Comparison of ENCODE assay signal across 16 mouse cellular contexts in the genomic region with DNA sequence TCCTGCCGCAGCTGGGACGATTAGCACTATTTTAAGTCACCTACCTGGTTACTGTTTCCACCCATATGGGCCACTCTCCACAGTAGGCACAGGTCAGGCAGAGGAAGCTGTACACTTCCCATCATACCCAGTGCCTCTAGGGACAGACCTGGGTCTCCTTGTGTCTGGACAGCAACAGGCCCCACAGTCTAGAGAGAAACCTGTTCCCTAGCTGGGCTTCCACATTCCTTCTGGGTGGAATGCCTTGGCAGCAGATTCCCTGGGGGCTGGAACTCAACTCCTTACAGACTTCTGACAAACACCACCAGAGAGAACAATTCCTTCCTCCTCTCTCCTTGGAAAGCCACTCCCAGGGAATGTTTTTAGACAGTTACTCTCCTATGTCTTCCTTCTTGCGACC.
DNase-seq lines count a peak whose midpoint lies in the region; ATAC-seq and TF ChIP-seq lines count a peak whose summit lies in the region.
"Had no signal": no experiment of that assay in that cellular context is flagged by ENCODE, and none has a peak within 500 bp of the region (broad histone marks: within the 10 kb centered on the region; RNA-seq: fewer than 3 reads in every experiment).

No protein-coding gene starts in this region.

- 74% methylated on average over 3 of the region's 3 CpGs for WGBS in intestine, embryonic 14.5 days
- 54% methylated on average over 3 of the region's 3 CpGs for WGBS in intestine, postnatal 0 days
- WGBS in limb, embryonic 14.5 days = 71% methylated on average over 3 of the region's 3 CpGs
- 83% methylated on average over 3 of the region's 3 CpGs for WGBS in hindbrain, embryonic 14.5 days

- H3K27me3 ChIP-seq in intestine, embryonic 14.5 days (replicated peaks; ENCODE audit: control insufficient read depth, insufficient read depth, low read length) = no peaks in the 10 kb centered on the region
- H3K27me3 ChIP-seq in intestine, postnatal 0 days (replicated peaks; ENCODE audit: control insufficient read depth, insufficient read depth, low read length) = no peaks in the 10 kb centered on the region
- H3K27me3 ChIP-seq in limb, embryonic 14.5 days (ENCODE audit: control insufficient read depth, insufficient read depth, low read length) = no peaks in the 10 kb centered on the region
- H3K27me3 ChIP-seq in hindbrain, embryonic 14.5 days (ENCODE audit: control insufficient read depth, insufficient read depth, low read length) = no peaks in the 10 kb centered on the region; the same call in 1 of the 2 replicates
- H3K27me3 ChIP-seq: hindbrain, embryonic 15.5 days; midbrain, embryonic 13.5 days had no signal

- H3K9ac ChIP-seq in intestine, embryonic 14.5 days (ENCODE audit: low read length) = no peak overlapping the region
- H3K9ac ChIP-seq in intestine, postnatal 0 days (ENCODE audit: low read depth, low read length) = no peak overlapping the region
- H3K9ac ChIP-seq in limb, embryonic 14.5 days (ENCODE audit: low read depth, low read length, severe bottlenecking) = no peak overlapping the region
- H3K9ac ChIP-seq in hindbrain, embryonic 14.5 days = no peak overlapping the region
- H3K9ac ChIP-seq: hindbrain, embryonic 15.5 days; midbrain, embryonic 13.5 days had no signal

- no peak for TF ChIP-seq POLR2A in limb, embryonic 14.5 days (IDR thresholded peaks at IDR 0.05; ENCODE audit: borderline replicate concordance, extremely low read depth, insufficient read depth, insufficient read length)

- no peak for ATAC-seq in intestine, embryonic 14.5 days (replicated peaks; ENCODE audit: low FRiP score, low TSS enrichment, low read depth)
- ATAC-seq in intestine, postnatal 0 days = no peak
- no peak for ATAC-seq in limb, embryonic 14.5 days (ENCODE audit: low FRiP score, low read depth)
- no peak for ATAC-seq in hindbrain, embryonic 14.5 days (ENCODE audit: low FRiP score)
- ATAC-seq: forebrain, embryonic 16.5 days; midbrain, embryonic 13.5 days had no signal

- no peaks in the 10 kb centered on the region for H3K9me3 ChIP-seq in intestine, embryonic 14.5 days (ENCODE audit: control insufficient read depth, low read length)
- no peaks in the 10 kb centered on the region for H3K9me3 ChIP-seq in intestine, postnatal 0 days (ENCODE audit: control insufficient read depth)
- no peaks in the 10 kb centered on the region for H3K9me3 ChIP-seq in limb, embryonic 14.5 days (ENCODE audit: control insufficient read depth, low read length)
- no peaks in the 10 kb centered on the region for H3K9me3 ChIP-seq in hindbrain, embryonic 14.5 days (ENCODE audit: control insufficient read depth, low read length)
- H3K9me3 ChIP-seq: hindbrain, embryonic 15.5 days; midbrain, embryonic 13.5 days had no signal

- H3K4me3 ChIP-seq in intestine, embryonic 14.5 days (ENCODE audit: low read depth, low read length) = no peak overlapping the region
- H3K4me3 ChIP-seq in intestine, postnatal 0 days (ENCODE audit: low read depth, low read length) = no peak overlapping the region
- H3K4me3 ChIP-seq in limb, embryonic 14.5 days (replicated peaks; ENCODE audit: low read length) = no peak overlapping the region
- no peak overlapping the region for H3K4me3 ChIP-seq in hindbrain, embryonic 14.5 days (replicated peaks; ENCODE audit: low read length)
- H3K4me3 ChIP-seq: hindbrain, embryonic 15.5 days; midbrain, embryonic 13.5 days had no signal

- DNase-seq in intestine, embryonic 14.5 days (ENCODE audit: low spot score) = no peak
- peak; percentile 53 for DNase-seq in ZHBTc4 (ENCODE audit: low read depth, low spot score)
- DNase-seq in limb, embryonic 14.5 days (ENCODE audit: low spot score) = peak; percentile 20
- DNase-seq in mesoderm, embryonic 11.5 days (ENCODE audit: low read depth, low spot score) = peak; percentile 40
- no peak for DNase-seq in cerebellum, adult 11 months
- DNase-seq in hindbrain, embryonic 14.5 days (ENCODE audit: low spot score) = no peak
- DNase-seq in left cerebral cortex, adult 8-10 months (ENCODE audit: low spot score in 2 of 2) = no peak
- DNase-seq: cerebellum, postnatal 14 days; gastrocnemius, postnatal 10 days; kidney, postnatal 10 days; layer of hippocampus, postnatal 36 days; thymus, adult 2 months had no signal

- H3K36me3 ChIP-seq in intestine, embryonic 14.5 days (ENCODE audit: control insufficient read depth, insufficient read depth, low read length) = no peaks in the 10 kb centered on the region
- H3K36me3 ChIP-seq in intestine, postnatal 0 days (ENCODE audit: control insufficient read depth, insufficient read depth) = no peaks in the 10 kb centered on the region
- H3K36me3 ChIP-seq in limb, embryonic 14.5 days (ENCODE audit: control insufficient read depth, insufficient read depth, low read length) = no peaks in the 10 kb centered on the region
- H3K36me3 ChIP-seq in hindbrain, embryonic 14.5 days (replicated peaks; ENCODE audit: control insufficient read depth, insufficient read depth) = no peaks in the 10 kb centered on the region
- H3K36me3 ChIP-seq: hindbrain, embryonic 15.5 days; midbrain, embryonic 13.5 days had no signal

- peaks cover 15% of the 10 kb centered on the region for H3K4me1 ChIP-seq in intestine, embryonic 14.5 days (replicated peaks; ENCODE audit: control insufficient read depth, insufficient read depth, low read length)
- no peaks in the 10 kb centered on the region for H3K4me1 ChIP-seq in intestine, postnatal 0 days (replicated peaks; ENCODE audit: control insufficient read depth, insufficient read depth, low read length)
- H3K4me1 ChIP-seq in limb, embryonic 14.5 days (ENCODE audit: control insufficient read depth, insufficient read depth, low read length) = no peaks in the 10 kb centered on the region
- H3K4me1 ChIP-seq in hindbrain, embryonic 14.5 days (replicated peaks; ENCODE audit: control insufficient read depth, insufficient read depth, low read length) = no peaks in the 10 kb centered on the region
- H3K4me1 ChIP-seq: hindbrain, embryonic 15.5 days; midbrain, embryonic 13.5 days had no signal

- TF ChIP-seq CTCF in intestine, postnatal 0 days (IDR thresholded peaks at IDR 0.05; ENCODE audit: low read depth) = no peak

- peak overlapping the region; percentile 29; the same call in 1 of the 2 replicates for H3K27ac ChIP-seq in intestine, embryonic 14.5 days (ENCODE audit: low read depth)
- H3K27ac ChIP-seq in intestine, postnatal 0 days (ENCODE audit: low read depth, low read length) = no peak overlapping the region
- no peak overlapping the region for H3K27ac ChIP-seq in limb, embryonic 14.5 days (replicated peaks; ENCODE audit: low read depth, low read length)
- no peak overlapping the region for H3K27ac ChIP-seq in hindbrain, embryonic 14.5 days
- H3K27ac ChIP-seq: hindbrain, embryonic 15.5 days; midbrain, embryonic 13.5 days had no signal

- no peak overlapping the region for H3K4me2 ChIP-seq in intestine, embryonic 14.5 days (ENCODE audit: low read length)
- no peak overlapping the region for H3K4me2 ChIP-seq in intestine, postnatal 0 days (replicated peaks; ENCODE audit: low read depth)
- no peak overlapping the region for H3K4me2 ChIP-seq in limb, embryonic 14.5 days (replicated peaks; ENCODE audit: low read depth, low read length, severe bottlenecking)
- no peak overlapping the region for H3K4me2 ChIP-seq in hindbrain, embryonic 14.5 days (replicated peaks)
- H3K4me2 ChIP-seq: hindbrain, embryonic 15.5 days; midbrain, embryonic 13.5 days had no signal

Comparison
In these comparisons a context has a peak if more than half of its experiments do, and no peak if none do; other contexts are left out.
1. DNase-seq: peak in ZHBTc4 (single experiment), limb, embryonic 14.5 days (single experiment) and mesoderm, embryonic 11.5 days (single experiment); none in intestine, embryonic 14.5 days (single experiment), cerebellum, adult 11 months (single experiment), hindbrain, embryonic 14.5 days (single experiment) and left cerebral cortex, adult 8-10 months (0 of 2).